Comparison of ENCODE assay signal across 25 mouse cellular contexts in the genomic region with DNA sequence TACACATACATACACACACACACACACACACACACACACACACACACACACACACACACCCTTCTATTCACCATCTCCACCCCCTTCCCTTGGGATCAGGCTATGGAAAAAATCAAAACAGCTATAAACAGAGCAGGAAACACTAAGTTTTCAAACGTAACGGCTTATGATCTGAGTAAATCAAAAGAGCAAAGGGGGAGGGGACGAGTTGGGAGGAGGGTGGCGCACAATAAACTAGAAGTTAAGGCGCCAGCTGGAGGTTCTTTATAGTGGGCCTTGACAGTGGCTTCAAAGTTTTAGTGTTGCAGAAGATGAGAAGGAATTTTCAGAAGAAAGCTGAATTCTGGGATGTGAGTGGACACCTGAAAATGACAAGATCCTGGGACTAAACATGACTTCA.
A peak's percentile ranks its signal among the peaks of the same experiment; 100 is the strongest.
DNase-seq lines count a peak whose midpoint lies in the region; ATAC-seq and TF ChIP-seq lines count a peak whose summit lies in the region.
"Had no signal": no experiment of that assay in that cellular context is flagged by ENCODE, and none has a peak within 500 bp of the region (broad histone marks: within the 10 kb centered on the region; RNA-seq: fewer than 3 reads in every experiment).

No protein-coding gene starts in this region.

- H3K4me2 ChIP-seq in kidney, postnatal 0 days (ENCODE audit: low read length): no peak overlapping the region
- no peak overlapping the region for H3K4me2 ChIP-seq in kidney, embryonic 14.5 days (replicated peaks; ENCODE audit: low read depth, low read length)
- H3K4me2 ChIP-seq in lung, postnatal 0 days (replicated peaks; ENCODE audit: low read depth, low read length): no peak overlapping the region
- H3K4me2 ChIP-seq: embryonic facial prominence, embryonic 12.5 days; forebrain, embryonic 13.5 days; forebrain, embryonic 15.5 days had no signal

- DNase-seq in kidney, postnatal 0 days (ENCODE audit: low spot score): peak; percentile 79
- peak; percentile 14 for DNase-seq in kidney, postnatal 14 days
- DNase-seq in kidney, adult 9 months: no peak
- DNase-seq in lung, postnatal 10 days: peak; percentile 25
- no peak for DNase-seq in lung, postnatal 0 days (ENCODE audit: low spot score)
- DNase-seq in lung, postnatal 36 days: peak; percentile 9
- DNase-seq in lung, postnatal 14 days: no peak
- DNase-seq: adrenal gland, adult 8-10 months; adrenal gland, postnatal 14 days; B cell, adult 2 months; cerebellum, adult 11-12 months; cerebellum, adult 2 months; cerebellum, adult 9-10 months; cerebellum, postnatal 10 days; cerebellum, postnatal 25 days had no signal

- no peak for ATAC-seq in kidney, postnatal 0 days (replicated peaks; ENCODE audit: low FRiP score, low read depth)
- no peak for ATAC-seq in kidney, embryonic 14.5 days (ENCODE audit: low FRiP score, low TSS enrichment)
- ATAC-seq in lung, postnatal 0 days: no peak
- ATAC-seq: activated CD4-positive, CD25-positive, alpha-beta regulatory T cell, adult 4 months; CD4-positive, CD25-positive, alpha-beta regulatory T cell, adult 4 months; forebrain, embryonic 13.5 days; forebrain, embryonic 15.5 days; Patski had no signal

- H3K4me3 ChIP-seq in kidney, postnatal 0 days (replicated peaks; ENCODE audit: low read depth, low read length): no peak overlapping the region
- H3K4me3 ChIP-seq in kidney, embryonic 14.5 days (ENCODE audit: low read length): no peak overlapping the region
- no peak overlapping the region for H3K4me3 ChIP-seq in lung, postnatal 0 days (ENCODE audit: low read depth, low read length)
- H3K4me3 ChIP-seq: embryonic facial prominence, embryonic 10.5 days; embryonic facial prominence, embryonic 12.5 days; forebrain, embryonic 13.5 days; forebrain, embryonic 15.5 days had no signal

- no peaks in the 10 kb centered on the region for H3K4me1 ChIP-seq in kidney, postnatal 0 days (replicated peaks; ENCODE audit: insufficient read depth, low read length)
- 0 out of 2 replicates have a peak, but pooled peaks cover 4% of the 10 kb centered on the region for H3K4me1 ChIP-seq in kidney, embryonic 14.5 days (ENCODE audit: control insufficient read depth, insufficient read depth, low read length)
- H3K4me1 ChIP-seq in lung, postnatal 0 days (ENCODE audit: insufficient read depth, low read depth, low read length): peaks cover 10% of the 10 kb centered on the region; the same call in 1 of the 2 replicates

- no peak overlapping the region for H3K27ac ChIP-seq in kidney, postnatal 0 days
- no peak overlapping the region for H3K27ac ChIP-seq in kidney, embryonic 14.5 days (ENCODE audit: low read depth, low read length)
- no peak overlapping the region for H3K27ac ChIP-seq in lung, postnatal 0 days (ENCODE audit: low read length)
- H3K27ac ChIP-seq: embryonic facial prominence, embryonic 10.5 days; embryonic facial prominence, embryonic 12.5 days; forebrain, embryonic 13.5 days; forebrain, embryonic 15.5 days had no signal

- H3K9ac ChIP-seq in kidney, postnatal 0 days (ENCODE audit: low read depth, low read length): no peak overlapping the region
- H3K9ac ChIP-seq in kidney, embryonic 14.5 days (ENCODE audit: low read depth, low read length): no peak overlapping the region
- H3K9ac ChIP-seq in lung, postnatal 0 days (replicated peaks; ENCODE audit: low read depth): no peak overlapping the region
- H3K9ac ChIP-seq: embryonic facial prominence, embryonic 12.5 days; forebrain, embryonic 13.5 days; forebrain, embryonic 15.5 days had no signal

- no peak for TF ChIP-seq EP300 in lung, postnatal 0 days (IDR thresholded peaks at IDR 0.05)

- no peaks in the 10 kb centered on the region for H3K27me3 ChIP-seq in kidney, postnatal 0 days (ENCODE audit: insufficient read depth, low read length)
- no peaks in the 10 kb centered on the region for H3K27me3 ChIP-seq in kidney, embryonic 14.5 days (ENCODE audit: control insufficient read depth, insufficient read depth, low read length)
- no peaks in the 10 kb centered on the region for H3K27me3 ChIP-seq in lung, postnatal 0 days (replicated peaks; ENCODE audit: insufficient read depth, low read length)
- H3K27me3 ChIP-seq: CH12.LX; embryonic facial prominence, embryonic 12.5 days; forebrain, embryonic 13.5 days; forebrain, embryonic 15.5 days; Patski had no signal

- no peak for TF ChIP-seq CTCF in kidney, postnatal 0 days (IDR thresholded peaks at IDR 0.05; ENCODE audit: low read depth)
- TF ChIP-seq CTCF in lung, postnatal 0 days (IDR thresholded peaks at IDR 0.05): no peak

- no peaks in the 10 kb centered on the region for H3K9me3 ChIP-seq in kidney, postnatal 0 days (replicated peaks; ENCODE audit: low read length)
- H3K9me3 ChIP-seq in kidney, embryonic 14.5 days (ENCODE audit: control insufficient read depth, low read length): no peaks in the 10 kb centered on the region
- H3K9me3 ChIP-seq in lung, postnatal 0 days (ENCODE audit: low read length): no peaks in the 10 kb centered on the region
- H3K9me3 ChIP-seq: embryonic facial prominence, embryonic 10.5 days; embryonic facial prominence, embryonic 12.5 days; forebrain, embryonic 13.5 days; forebrain, embryonic 15.5 days had no signal

- no peaks in the 10 kb centered on the region for H3K36me3 ChIP-seq in kidney, postnatal 0 days (ENCODE audit: insufficient read depth, low read length)
- no peaks in the 10 kb centered on the region for H3K36me3 ChIP-seq in kidney, embryonic 14.5 days (ENCODE audit: control insufficient read depth, insufficient read depth, low read length)
- H3K36me3 ChIP-seq in lung, postnatal 0 days (ENCODE audit: insufficient read depth, low read length): no peaks in the 10 kb centered on the region
- H3K36me3 ChIP-seq: embryonic facial prominence, embryonic 10.5 days; embryonic facial prominence, embryonic 12.5 days; forebrain, embryonic 15.5 days; G1E had no signal

- 46% methylated on average over 5 of the region's 5 CpGs for WGBS in kidney, postnatal 0 days
- WGBS in kidney, embryonic 14.5 days: 58% methylated on average over 5 of the region's 5 CpGs
- 70% methylated on average over 5 of the region's 5 CpGs for WGBS in lung, postnatal 0 days

Comparison
In these comparisons a context has a peak if more than half of its experiments do, and no peak if none do; other contexts are left out.
1. DNase-seq: peak in kidney, postnatal 0 days (single experiment), kidney, postnatal 14 days (single experiment), lung, postnatal 10 days (single experiment) and lung, postnatal 36 days (single experiment); none in kidney, adult 9 months (single experiment), lung, postnatal 0 days (single experiment) and lung, postnatal 14 days (single experiment).